Mouse (Mus musculus): ENCODE data around the gene Ddx39. TPM values are rescaled to one million over a fixed set of nuclear protein-coding genes. Genes with fewer than 3 reads are reported as not detected.
A peak's percentile ranks its signal among the peaks of the same experiment; 100 is the strongest.

The Ddx39 gene
- total RNA-seq, 2 experiments from 2014 or later: 17.5 to 20.5 TPM

DNA sequence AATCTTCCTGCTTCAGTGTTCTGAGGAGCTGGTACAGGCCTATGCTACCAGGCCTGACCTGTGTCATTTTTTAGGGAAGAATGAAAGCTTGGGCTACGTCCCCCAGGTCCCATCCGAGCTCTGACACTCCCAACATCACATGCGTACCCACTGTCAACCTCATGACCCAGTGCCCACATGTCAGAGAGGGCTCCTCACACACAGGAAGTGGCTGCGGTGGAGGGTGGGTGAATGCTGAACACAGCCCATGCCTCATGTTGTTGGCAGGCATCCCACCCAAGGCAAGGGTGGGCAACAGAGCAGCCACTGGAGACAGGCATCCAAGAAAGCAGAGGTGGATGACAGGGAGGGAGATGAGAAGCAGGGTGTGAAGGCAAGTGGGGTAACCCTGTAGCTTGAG, 21.7 kb downstream of the Ddx39 start:
- DNase-seq (ENCODE audit: low spot score in 2 of 2): no peak

DNA sequence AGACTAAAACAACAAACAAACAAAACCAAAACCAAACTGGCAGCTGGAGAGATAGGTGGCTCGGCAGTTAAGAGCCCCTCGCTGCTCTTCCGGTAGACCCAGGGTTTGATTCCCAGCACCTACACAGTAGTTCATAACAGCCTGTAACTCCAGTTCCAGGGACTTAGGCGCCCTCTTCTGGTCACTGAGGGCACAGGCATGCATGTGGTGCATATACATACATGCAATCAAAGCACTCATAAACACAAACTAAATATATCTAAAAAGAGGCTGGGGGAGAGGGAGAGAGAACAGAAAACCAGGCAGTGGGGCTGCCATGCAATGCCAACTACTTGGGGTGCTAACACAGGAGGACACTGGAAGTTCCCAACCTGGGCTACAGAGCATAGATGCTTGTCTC, 22.4 kb downstream of the Ddx39 start:
- no peak for DNase-seq (ENCODE audit: low spot score in 2 of 2)

DNA sequence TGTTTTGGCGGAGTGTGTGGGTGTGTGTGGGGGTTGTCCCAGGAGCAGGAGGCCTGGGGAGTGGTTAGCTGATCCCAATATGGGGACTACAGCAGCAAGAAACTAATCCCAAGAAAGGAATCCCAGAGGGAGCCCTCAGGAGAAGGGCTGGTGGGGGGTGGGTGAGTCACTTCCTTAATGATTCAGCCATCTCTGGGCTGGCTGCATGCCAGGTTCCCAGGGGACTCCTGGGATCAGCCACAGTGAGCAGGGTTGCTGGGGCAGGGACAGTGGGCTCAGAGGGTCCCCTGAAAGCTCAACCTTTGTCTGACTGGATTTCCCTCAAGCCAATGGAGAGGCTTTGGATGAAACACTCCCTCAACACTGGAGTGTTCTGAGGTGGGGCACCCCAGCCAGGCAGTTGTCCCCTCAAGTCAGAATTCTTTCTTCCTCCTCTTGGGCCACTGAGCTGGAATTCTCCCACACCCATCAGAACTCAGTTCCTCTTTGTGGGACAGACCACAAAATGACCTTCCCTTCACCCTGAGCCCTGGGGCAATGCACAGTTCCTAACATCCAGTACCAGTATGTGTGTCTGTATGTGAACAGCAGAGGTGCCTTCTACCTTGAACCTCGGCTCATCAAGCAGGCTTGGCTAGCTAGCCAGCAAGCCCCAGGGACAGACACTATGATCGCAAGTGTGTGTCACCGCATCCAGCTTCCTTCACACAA, 23.0 kb downstream of the Ddx39 start:
- peak; percentile 55 to 73 for DNase-seq (ENCODE audit: low spot score in 2 of 2)

DNA sequence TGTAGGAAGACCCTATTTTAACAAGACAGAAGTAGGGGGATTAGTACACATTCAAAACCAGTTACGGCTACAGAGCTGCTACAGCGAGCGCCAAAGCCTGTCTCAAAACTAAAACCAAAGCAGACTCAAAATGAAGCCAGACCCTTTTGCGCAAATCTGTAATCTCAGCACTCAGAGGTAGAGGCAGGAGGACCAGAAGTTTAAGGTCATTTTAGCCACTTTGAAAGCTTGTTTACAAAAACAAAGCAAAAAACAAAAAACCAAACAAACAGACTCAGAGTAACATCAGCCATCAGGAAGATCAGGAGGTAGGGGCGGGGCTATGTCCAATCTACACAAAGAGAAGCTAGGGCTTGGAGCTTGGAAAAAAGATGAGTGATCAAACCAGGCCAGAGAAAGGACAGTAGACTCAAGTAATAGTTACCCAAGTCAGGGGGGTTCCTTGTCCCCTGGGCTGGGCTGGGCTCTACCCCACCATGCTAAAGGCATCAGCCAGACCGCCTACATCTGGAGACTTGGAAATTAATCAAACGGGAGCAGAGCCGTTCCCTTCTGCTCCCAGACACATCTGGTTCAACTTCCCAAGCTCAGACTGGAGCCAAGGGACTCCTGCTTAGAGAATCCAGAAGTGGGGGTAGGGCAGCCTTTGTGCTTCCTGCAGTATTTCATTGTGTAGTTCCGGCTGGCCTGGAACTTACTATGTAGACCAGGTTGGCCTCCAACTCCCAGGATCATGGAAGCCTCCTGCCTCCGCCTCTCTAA, 24.2 kb downstream of the Ddx39 start:
- no peak for DNase-seq (ENCODE audit: low spot score in 2 of 2)

DNA sequence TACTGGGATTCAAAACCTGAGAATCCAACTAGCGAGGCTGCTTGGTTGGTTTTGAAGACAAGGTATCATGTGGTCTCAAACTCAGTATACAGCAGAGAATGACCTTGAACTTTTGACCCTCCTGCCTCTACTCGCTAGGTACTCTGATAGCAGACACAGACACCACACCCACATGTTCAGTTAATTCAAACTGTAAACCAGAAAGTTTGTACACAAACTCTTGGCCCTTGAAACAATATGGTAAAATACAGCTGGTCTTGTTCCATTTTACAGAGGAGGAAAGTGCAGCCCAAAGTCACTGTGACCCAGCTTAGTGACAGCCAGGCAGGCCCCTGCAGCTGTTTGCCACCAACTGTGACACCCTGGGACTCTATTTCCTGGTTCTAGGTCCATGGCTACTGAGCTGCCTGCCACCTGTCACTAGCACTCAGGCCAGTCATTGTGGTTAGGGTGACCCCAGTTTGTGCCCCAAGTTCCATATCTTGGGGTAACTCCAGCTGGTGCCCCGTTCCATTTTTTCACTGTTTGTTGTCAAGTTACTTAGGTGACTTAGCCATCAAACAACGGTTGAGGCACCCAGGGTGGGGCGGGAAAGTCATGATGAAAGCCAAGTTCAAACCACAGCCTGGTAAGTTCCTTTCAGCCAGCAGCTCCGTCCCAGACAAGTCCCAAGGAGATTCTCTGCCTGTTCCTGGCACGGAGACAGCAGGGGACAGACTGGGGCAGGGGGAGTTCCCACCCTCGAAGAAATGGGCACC, 24.9 kb downstream of the Ddx39 start:
- no peak for DNase-seq (ENCODE audit: low spot score in 2 of 2)

DNA sequence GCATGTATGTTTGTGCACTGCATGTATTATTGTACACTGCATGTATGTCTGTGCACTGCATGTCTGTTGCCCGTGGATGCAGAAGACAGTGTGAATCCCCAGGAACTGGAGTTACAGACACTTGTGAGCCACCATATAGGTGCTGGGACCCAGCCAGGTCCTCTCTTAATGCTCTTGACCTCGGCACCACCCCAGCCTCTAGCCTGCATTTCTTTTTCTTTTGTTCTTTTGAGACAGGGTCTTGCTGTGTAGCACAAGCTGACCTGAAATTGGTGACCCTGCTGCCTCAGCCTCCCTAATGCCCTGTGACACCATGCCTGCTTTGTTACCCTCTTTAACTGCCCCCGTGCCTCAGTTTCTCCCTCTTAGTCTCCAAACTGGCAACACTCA, 25.6 kb downstream of the Ddx39 start:
- no peak for DNase-seq (ENCODE audit: low spot score in 2 of 2)

DNA sequence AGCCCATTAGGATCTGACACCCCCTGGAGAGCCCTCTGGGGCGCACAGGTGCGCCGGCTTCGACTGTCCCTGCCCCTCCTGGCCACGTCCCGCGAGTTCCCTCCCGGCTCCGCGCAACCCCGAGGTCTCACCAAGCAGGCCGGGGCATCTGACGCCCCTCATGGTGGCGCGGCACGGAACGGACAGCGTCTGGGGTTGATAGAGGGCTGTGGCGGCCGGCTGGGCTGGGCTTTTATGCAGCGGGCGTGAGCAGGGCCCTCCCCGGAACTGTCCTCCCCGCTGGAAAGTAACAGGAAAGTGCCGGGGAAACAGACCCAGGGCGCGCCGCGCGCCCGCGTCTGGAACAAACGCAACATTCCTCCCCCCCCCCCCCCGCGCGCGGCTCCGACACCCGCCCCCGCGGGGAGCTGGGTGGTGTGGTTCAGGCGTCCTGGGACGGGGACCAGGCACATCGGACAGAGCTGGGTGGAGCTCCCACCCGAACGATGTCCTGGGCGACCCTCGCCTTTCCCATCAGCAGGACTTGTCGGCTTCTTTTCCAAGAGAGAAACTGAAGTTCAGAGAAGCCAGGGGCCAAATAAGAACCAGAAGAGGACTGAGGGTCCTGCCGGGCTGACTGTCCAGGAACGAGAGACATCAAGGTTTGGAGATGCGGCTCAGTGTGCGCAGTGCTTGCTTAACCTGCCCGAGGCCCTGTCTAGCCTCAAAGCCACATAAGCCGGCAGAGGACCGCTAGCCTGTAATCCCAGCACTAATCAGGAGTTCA, 26.2 kb downstream of the Ddx39 start, which contains the start of gene Adgre5:
Adgre5 (minus strand) TSS at position 351 of the 766 bp plus-strand sequence.
- peak; percentile 64 to 77 for DNase-seq (ENCODE audit: low spot score in 2 of 2)

DNA sequence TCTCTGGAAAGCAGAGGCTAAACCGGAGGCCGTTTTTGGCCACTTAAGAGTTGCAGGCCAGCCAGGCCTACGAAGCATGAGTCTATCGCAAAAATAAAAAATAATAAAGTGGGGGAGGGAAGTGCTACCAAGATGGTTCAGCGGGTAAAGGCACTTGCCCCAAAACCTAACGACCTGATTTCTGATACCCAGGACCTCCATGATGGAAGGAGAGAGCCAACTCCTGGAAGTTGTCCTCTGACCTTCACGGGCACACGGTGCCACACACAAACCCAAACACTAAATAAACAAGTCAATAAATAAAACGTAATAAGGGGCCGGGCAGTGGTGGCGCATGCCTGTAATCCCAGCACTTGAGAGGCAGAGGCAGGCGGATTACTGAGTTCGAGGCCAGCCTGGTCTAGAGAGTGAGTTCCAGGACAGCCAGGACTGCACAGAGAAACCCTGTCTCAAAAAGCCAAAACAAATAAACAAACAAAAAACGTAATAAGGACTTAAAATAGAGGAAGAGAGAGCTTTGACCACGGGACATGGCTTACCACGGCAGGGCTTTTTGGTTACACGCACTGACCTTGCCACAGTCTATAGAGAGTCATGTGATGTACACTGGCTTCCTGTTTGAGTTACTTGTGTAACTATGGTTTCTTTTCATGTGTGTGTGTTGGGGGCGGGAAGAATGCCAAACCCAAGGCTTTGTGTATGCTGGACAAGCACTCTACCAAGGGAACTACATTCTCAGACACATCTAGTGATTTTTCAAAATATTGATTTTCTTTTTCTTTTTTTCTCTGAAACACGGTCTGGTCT, 27.1 kb downstream of the Ddx39 start:
- DNase-seq (ENCODE audit: low spot score in 2 of 2): no peak

DNA sequence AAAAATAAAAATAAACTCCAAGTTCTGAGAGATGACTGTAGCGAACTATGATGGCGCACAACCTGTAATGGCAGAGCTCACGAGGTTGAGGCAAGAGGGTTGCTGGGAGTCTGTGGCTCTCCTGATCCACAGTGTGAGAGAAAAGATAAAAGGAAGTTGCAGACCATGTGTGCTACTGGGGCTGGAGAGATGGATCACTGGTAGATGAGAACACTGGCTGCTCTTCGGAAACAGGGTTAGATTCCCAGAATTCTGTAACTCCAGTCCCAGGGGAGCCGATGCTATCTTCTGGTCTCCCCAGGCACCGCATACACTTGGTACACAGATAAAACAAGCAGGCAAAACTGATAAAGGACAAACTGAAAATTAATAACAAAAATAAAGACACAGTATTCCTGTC, 28.0 kb downstream of the Ddx39 start:
- DNase-seq (ENCODE audit: low spot score in 2 of 2): no peak

DNA sequence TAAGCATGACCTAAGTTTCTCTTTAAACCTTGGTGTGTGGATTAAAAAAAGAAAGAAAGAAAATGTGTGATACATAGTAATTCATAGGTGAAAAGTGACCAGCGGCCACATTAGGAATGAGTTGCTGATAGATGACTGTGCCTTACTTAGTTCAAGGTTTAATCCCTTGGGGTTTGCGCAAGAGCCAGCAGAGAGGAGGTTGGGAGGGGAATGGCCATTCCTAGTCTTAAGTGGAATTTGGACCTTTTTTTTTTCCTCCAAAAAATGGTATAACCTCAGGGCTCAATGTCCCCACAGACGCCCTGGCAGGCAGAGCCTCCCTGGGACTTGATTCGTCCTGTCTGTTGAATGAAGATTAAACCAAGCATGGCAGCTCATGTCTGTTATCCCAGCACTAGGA, 29.1 kb downstream of the Ddx39 start:
- DNase-seq (ENCODE audit: low spot score in 2 of 2): no peak

DNA sequence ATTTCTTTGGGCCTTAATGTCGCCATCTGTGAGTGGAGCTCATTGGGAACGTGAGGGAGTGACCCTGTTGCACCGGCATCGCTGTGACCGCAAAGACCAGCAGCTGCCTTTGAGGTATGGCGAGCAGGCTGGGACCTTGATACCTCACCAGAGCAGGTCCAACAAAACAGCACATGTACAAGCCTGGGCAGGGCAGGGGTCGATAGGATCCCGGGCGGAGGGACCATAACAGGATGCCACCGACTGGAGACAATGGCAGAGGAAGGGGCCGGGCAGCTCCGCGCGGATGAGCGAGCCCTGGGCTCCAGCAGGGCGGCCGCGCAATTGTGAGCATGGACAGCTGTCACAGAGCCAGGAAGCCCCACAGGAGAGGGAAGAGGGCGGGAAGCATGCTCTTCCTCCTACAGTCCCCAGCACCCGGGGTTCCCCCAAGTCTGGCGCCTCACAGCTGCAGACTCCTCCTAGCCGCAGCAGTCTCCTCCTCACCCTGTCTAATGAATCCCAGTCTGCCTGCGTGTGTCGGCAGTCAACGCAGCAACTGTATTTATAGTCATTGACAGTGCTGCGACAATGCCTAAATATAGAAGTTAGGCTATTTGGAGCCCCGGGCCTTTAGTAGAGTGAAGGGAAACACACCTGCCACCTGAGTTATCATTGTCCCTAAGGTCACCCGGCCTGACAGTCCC, 32.8 kb downstream of the Ddx39 start:
- DNase-seq (ENCODE audit: low spot score in 2 of 2): peak; percentile 33 to 56

DNA sequence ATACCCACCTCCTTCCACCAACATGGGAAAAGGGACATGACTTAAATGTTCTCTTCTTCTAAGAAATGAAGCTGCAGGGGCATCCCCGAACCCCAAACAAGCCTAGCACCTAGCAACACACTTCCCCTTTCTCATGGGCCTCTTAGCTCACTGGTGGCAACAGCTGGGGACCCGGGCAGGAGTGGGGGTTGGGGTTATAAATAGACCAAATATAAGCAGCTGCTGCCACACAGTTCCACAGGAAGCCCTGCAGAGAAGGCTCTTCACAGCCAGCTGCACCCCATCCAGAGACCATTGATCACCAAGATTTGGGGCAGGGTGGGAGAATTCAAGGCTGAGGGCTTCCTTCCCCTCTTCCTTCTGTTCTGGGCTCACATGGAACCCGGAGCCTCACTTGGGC, 33.7 kb downstream of the Ddx39 start:
- DNase-seq (ENCODE audit: low spot score in 2 of 2): no peak

DNA sequence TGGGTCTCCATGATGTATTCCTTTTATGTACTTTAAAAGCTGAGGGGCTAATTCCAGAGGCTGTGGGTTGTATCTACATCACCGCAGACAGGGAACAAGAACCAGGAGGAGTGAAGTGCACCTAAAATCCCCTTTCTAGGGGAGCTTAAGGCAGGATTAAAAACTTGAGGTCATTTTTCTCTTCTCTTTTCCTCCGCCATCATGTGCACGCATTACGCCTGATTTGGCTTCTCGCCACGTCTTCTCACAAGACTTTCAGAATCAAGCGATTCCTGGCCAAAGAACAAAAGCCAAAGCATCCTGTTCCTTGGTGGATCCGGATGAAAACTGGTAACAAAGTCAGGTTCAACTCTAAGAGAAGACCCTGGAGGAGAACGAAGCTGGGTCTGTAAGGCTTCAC, 34.3 kb downstream of the Ddx39 start:
- DNase-seq (ENCODE audit: low spot score in 2 of 2): no peak

DNA sequence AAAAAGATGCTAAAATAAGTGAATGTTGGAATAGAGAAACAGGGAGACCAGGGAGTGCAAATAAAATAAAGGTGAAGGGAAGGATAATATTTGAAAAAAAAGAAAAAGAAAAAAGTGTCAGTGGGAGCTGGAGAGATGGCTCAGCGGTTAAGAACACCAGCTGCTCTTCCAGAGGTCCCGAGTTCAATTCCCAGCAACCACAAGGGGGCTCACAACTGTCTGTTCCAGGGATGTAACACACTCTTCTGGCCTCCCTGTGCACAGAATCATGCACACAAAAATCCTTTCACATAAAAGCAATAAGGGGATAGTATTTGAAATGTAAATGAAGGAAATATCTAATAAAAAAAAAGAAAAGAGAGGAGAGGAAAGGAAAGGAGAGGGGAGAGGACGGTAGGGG, 39.2 kb downstream of the Ddx39 start:
- DNase-seq (ENCODE audit: low spot score in 2 of 2): no peak

DNA sequence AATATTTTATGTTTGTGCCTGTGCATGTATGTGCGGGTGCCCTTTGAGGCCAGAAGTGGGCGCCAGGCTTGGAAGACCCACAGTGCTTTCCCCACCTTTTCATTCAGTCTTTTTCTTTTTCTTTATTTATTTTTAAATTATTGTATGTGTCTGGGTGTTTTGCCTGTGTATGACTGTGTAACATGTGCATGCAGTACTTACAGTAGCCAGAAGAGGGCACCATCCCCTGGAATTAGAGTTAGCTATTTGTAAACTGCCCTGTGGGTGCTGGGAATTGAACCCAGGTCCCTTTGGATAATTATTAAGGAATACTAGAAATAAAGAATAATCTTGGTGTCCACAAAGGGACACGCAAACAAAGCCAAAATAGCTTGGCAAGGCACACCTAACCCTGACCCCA, 41.3 kb downstream of the Ddx39 start:
- no peak for DNase-seq (ENCODE audit: low spot score in 2 of 2)

DNA sequence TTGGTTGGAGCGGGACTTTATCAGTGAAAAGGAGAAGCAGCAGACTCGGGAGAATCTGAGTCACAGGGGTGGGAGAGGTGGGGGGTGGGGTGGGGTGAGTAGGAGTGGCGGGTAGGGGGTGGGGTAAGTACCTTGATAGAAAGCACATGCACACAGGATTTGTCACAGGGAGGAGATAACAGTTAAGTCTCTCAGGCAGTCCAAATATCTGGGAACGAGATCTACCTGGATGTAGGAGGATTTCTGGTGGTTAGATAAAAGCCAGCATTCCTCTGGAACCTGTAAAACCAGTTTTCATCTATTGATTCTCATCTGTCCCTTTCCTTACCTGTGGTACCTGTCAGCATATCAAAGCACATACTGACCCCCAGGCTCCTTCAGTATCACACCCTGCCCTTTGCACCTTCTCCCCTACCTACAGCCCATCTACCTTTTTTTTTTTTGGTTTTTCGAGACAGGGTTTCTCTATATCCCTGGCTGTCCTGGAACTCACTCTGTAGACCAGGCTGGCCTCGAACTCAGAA, 42.2 kb downstream of the Ddx39 start:
- no peak for DNase-seq (ENCODE audit: low spot score in 2 of 2)

DNA sequence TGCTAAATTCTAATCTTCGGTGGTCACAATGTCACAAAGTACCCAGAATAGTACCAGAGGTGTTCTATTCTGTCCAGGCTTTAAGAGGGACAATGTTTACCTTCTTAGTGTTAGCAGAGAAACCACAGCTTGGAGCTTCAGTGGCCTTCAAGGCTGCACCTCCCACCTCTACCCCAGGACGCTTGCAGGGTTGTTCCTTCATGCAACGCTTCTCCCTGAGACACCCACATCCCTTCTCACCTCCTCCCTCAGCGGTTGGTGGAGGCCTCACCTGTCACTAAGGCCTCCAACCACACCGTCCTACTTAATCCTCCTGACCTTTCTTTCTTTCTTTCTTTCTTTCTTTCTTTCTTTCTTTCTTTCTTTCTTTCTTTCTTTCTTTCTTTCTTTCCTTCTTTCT, 43.3 kb downstream of the Ddx39 start:
- no peak for DNase-seq (ENCODE audit: low spot score in 2 of 2)

DNA sequence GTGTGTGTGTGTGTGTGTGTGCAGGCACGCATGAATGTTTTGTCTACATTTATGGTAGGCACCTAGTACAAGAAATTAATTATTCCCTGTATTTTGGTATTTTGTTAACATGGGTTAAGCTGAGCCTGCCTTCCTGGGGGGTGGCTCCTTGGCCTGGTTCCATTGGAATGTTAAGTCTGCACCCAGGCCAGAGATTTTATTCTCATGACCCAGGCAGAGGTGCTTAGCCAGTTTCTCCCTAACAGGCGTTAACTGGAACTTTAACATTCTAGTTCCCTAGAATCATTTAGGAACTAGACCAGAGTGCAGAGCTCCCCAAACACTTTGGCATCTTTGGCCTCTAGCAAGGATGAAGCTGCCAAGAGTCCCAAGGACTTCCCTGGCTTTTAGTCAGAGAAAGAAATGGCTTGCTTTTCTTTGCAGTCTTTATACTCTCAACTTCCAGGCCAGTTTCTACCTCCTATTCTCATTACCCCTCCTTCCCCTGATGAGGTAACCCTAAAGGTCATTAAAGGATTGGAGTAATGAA, 44.3 kb downstream of the Ddx39 start:
- DNase-seq (ENCODE audit: low spot score in 2 of 2): no peak

DNA sequence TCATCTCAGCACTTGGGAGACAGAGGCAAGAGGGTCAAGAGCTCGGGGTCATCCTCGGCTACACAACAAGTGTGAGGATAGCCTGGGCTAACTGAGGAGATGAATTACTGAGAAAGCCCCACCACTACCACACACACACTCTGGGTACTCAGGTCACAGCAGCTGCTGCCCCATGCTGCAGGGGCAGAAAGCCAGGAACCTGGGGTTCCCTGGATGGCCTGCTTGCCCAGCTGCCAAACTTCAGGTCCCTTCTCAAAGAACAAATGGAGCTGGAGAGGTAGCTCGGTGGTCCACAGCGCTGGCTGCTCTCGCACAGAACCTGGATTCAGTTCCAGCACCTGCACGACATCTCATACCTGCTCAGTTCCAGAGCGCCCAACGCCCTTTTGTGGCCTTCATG, 49.1 kb downstream of the Ddx39 start:
- DNase-seq (ENCODE audit: low spot score in 2 of 2): no peak
